Comparison of ENCODE assay signal across 14 mouse cellular contexts in the genomic region with DNA sequence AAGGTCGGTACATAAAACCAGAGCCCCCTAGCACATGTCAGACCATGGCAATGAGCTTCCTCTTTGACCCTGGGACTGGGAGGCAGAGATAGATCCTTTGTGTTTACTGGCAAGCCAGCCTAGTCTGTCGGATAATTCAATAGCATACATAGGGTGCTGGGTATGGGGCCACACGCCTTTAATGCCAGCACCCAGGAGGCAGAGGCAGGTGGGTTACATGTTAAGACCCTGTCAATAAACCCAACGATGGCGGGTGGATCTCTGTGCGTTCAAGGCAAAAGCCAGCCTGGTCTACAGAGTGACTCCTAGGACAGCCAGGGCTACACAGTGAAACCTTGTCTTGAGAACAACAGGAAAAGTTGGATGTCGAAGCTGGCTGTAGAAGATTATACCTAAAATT.
"Had no signal": no experiment of that assay in that cellular context is flagged by ENCODE, and none has a peak within 500 bp of the region (broad histone marks: within the 10 kb centered on the region; RNA-seq: fewer than 3 reads in every experiment).

No protein-coding gene starts in this region.

- H3K27ac ChIP-seq: heart, adult 2 months; heart, embryonic 13.5 days; heart, embryonic 15.5 days; hindbrain, embryonic 10.5 days; hindbrain, embryonic 12.5 days; hindbrain, embryonic 14.5 days; intestine, embryonic 15.5 days; layer of hippocampus, adult 2 months; left cerebral cortex, adult 2 months had no signal

- H3K4me2 ChIP-seq: heart, embryonic 11.5 days; heart, embryonic 13.5 days; heart, embryonic 15.5 days; hindbrain, embryonic 12.5 days; hindbrain, embryonic 14.5 days; intestine, embryonic 15.5 days had no signal

- H3K9me3 ChIP-seq: heart, embryonic 13.5 days; heart, embryonic 15.5 days; hindbrain, embryonic 10.5 days; hindbrain, embryonic 12.5 days; intestine, embryonic 15.5 days had no signal

- H3K9ac ChIP-seq: heart, embryonic 13.5 days; heart, embryonic 15.5 days; hindbrain, embryonic 12.5 days; hindbrain, embryonic 14.5 days; intestine, embryonic 15.5 days had no signal

- ATAC-seq: inflammation-experienced regulatory T-cells, adult 6 months; intestine, embryonic 15.5 days had no signal

- H3K4me3 ChIP-seq: heart, adult 2 months; heart, embryonic 13.5 days; heart, embryonic 15.5 days; hindbrain, embryonic 10.5 days; hindbrain, embryonic 12.5 days; intestine, embryonic 15.5 days; layer of hippocampus, adult 2 months; left cerebral cortex, adult 2 months had no signal

- H3K27me3 ChIP-seq: heart, embryonic 13.5 days; heart, embryonic 15.5 days; hindbrain, embryonic 12.5 days; intestine, embryonic 15.5 days had no signal

- DNase-seq: gastrocnemius, postnatal 14 days; gastrocnemius, postnatal 36 days; heart, adult 11 months; heart, adult 2 months had no signal
